Mouse (Mus musculus) embryonic facial prominence, embryonic 10.5 days (tissue): ENCODE measurements at regions not wholly inside any gene's neighbourhood (a gene's known extent, or its start where the extent isn't known, plus 50 kb on each side); places are given as distances from the start of the nearest gene placed in this dataset.

Experiments used
- DNase-seq: peaks from one replicate; pipeline ENCODE4 v3.0.0-alpha.2; 2017; ENCODE audit warnings: low spot score
- H3K27ac ChIP-seq: fragments of 300-500 bp; sonication (generic); replicated peaks from 2 replicates; pipeline ENCODE4 v1.5.1; 2016; ENCODE audit warnings: mild to moderate bottlenecking
- H3K27me3 ChIP-seq: fragments of 300-500 bp; sonication (generic); replicated peaks from 2 replicates; pipeline ENCODE4 v1.6.1; 2016; ENCODE audit warnings: low read depth, mild to moderate bottlenecking; ENCODE audit not compliant: poor library complexity, severe bottlenecking
- H3K36me3 ChIP-seq: fragments of 300-500 bp; sonication (generic); replicated peaks from 2 replicates; pipeline ENCODE4 v1.6.1; 2016; ENCODE audit warnings: mild to moderate bottlenecking, moderate library complexity
- H3K4me1 ChIP-seq: fragments of 300-500 bp; sonication (generic); 2 replicates; pipeline ENCODE4 v1.6.1; 2016
- H3K4me3 ChIP-seq: fragments of 300-500 bp; sonication (generic); 2 replicates; pipeline ENCODE4 v1.5.1; 2016; ENCODE audit warnings: mild to moderate bottlenecking, moderate library complexity
- H3K9me3 ChIP-seq: fragments of 300-500 bp; sonication (generic); 2 replicates; pipeline ENCODE4 v1.6.1; 2016; ENCODE audit warnings: mild to moderate bottlenecking
- WGBS: fragments of 180-500 bp; shearing (Covaris S2); methylation state at CpG from one replicate; pipeline ENCODE4 v1.1.7; 2016; 5-methylcytosine and 5-hydroxymethylcytosine counted together

- H3K4me3 ChIP-seq = no peak overlapping the region
- DNase-seq = no peak
- 0 out of 2 replicates have a peak overlapping the region, but pooled peaks have one; percentile 10 for H3K27ac ChIP-seq
- 51% methylated on average over 11 of the region's 11 CpGs for WGBS
- no peaks in the 10 kb centered on the region for H3K36me3 ChIP-seq
- H3K27me3 ChIP-seq = peaks cover 19% of the 10 kb centered on the region
- no peaks in the 10 kb centered on the region for H3K9me3 ChIP-seq
- peaks cover 59% of the 10 kb centered on the region for H3K4me1 ChIP-seq
These were observed 252.7 kb upstream of the Dio3 start for GRCm38 (mm10) chr12:110026033-110026750.

GRCm38 (mm10) chr12:110027345-110027744, 251.5 kb upstream of the Dio3 start:
- no peak for DNase-seq
- Histone ChIP-seq H3K27ac (no peak overlapping the region), H3K4me3 (no peak overlapping the region), H3K36me3 (no peaks in the 10 kb centered on the region), H3K9me3 (no peaks in the 10 kb centered on the region), H3K27me3 (peaks cover 19% of the 10 kb centered on the region), H3K4me1 (peaks cover 51% of the 10 kb centered on the region)
- WGBS = 84% methylated on average over 6 of the region's 6 CpGs

GRCm38 (mm10) chr12:110027976-110028375, 250.9 kb upstream of the Dio3 start:
- H3K4me3 ChIP-seq = no peak overlapping the region
- 74% methylated on average over 12 of the region's 12 CpGs for WGBS
- H3K27ac ChIP-seq = no peak overlapping the region
- no peaks in the 10 kb centered on the region for H3K36me3 ChIP-seq
- no peak for DNase-seq
- H3K4me1 ChIP-seq = peaks cover 45% of the 10 kb centered on the region
- peaks cover 19% of the 10 kb centered on the region for H3K27me3 ChIP-seq
- no peaks in the 10 kb centered on the region for H3K9me3 ChIP-seq

- Histone ChIP-seq H3K36me3 (no peaks in the 10 kb centered on the region), H3K4me1 (peaks cover 39% of the 10 kb centered on the region), H3K27me3 (peaks cover 19% of the 10 kb centered on the region), H3K9me3 (no peaks in the 10 kb centered on the region), H3K27ac (no peak overlapping the region), H3K4me3 (no peak overlapping the region)
- DNase-seq = no peak
- WGBS = 31% methylated on average over 9 of the region's 9 CpGs
These were observed 250.2 kb upstream of the Dio3 start for GRCm38 (mm10) chr12:110028646-110029045.

DNA sequence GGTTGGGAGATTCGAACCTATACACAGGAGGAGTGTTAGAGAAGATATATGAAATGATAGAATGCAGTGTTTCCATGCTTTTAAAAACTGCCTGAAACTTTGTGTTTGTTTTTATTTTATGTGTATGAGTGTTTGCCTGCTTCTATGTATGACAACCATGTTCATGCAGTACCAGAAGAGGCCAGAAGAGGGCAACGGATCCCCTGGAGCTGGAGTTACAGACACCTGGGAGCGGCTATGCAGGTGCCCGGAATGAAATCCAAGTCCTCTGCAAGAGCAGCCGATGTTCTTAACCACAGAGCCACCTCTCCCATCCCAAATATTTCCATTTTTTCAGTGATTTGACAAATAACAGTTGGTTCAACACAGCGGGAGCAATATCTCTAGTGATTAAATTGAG, 247.5 kb upstream of the Dio3 start:
- Histone ChIP-seq H3K27me3 (peaks cover 19% of the 10 kb centered on the region), H3K4me1 (peaks cover 24% of the 10 kb centered on the region), H3K27ac (no peak overlapping the region), H3K4me3 (no peak overlapping the region), H3K36me3 (no peaks in the 10 kb centered on the region), H3K9me3 (no peaks in the 10 kb centered on the region)
- DNase-seq = peak; percentile 56
- 49% methylated on average over 6 of the region's 6 CpGs for WGBS

- Histone ChIP-seq H3K4me1 (no peaks in the 10 kb centered on the region; the same call in 1 of the 2 replicates), H3K27me3 (peaks cover 3% of the 10 kb centered on the region), H3K4me3 (no peak overlapping the region), H3K36me3 (no peaks in the 10 kb centered on the region), H3K9me3 (no peaks in the 10 kb centered on the region), H3K27ac (no peak overlapping the region)
- DNase-seq = no peak
- 86% methylated on average over 8 of the region's 8 CpGs for WGBS
These were observed 243.7 kb upstream of the Dio3 start for GRCm38 (mm10) chr12:110035171-110035570.

DNA sequence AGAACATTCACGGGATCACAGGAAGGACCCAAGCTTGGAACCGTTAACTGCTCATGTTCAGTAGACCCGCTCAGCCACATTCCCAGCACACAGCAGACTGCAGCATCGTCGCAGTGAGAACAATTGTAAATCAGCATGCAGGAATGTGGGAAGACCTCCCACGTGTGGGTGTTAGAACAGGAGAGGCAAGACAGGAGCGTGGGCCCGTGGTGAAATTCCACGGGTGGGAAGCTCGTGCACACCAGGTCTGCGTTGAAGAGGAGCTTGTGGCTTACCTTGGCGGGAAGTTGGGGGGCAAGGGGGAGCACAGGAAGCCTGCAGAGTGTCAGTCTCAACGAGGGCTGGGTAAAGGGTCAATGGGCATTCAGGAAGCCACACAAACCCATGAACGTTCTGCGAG, 238.2 kb upstream of the Dio3 start:
- DNase-seq = no peak
- peaks cover 1% of the 10 kb centered on the region; the same call in 1 of the 2 replicates for H3K4me1 ChIP-seq
- H3K9me3 ChIP-seq = no peaks in the 10 kb centered on the region
- H3K27me3 ChIP-seq = peaks cover 3% of the 10 kb centered on the region
- 72% methylated on average over 15 of the region's 15 CpGs for WGBS
- no peaks in the 10 kb centered on the region for H3K36me3 ChIP-seq
- H3K27ac ChIP-seq = no peak overlapping the region; the same call in 1 of the 2 replicates
- no peak overlapping the region for H3K4me3 ChIP-seq

DNA sequence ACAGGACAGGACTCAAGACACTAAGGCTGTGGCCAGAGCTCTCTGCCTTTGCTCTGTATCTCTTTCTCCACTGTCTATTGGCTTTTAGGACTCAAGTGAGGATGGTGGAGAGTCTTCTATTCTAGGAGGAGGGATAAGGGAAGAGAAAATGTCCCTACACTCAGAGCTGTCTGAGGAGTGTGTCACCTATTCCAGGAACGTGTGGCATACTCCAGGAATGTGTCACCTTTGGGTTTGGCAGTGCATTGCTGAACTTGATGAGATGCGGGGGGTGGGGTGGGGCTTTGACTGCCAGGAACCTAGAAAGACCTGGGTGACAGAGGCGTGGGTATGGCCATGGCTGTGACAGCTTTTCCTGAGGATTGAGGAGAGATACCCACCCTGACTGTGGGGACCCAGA, 237.1 kb upstream of the Dio3 start:
- Histone ChIP-seq H3K27me3 (peaks cover 3% of the 10 kb centered on the region; the same call in 1 of the 2 replicates), H3K4me1 (peaks cover 12% of the 10 kb centered on the region), H3K4me3 (no peak overlapping the region), H3K9me3 (no peaks in the 10 kb centered on the region), H3K36me3 (no peaks in the 10 kb centered on the region), H3K27ac (no peak overlapping the region)
- 74% methylated on average over 3 of the region's 3 CpGs for WGBS
- DNase-seq = no peak

- 75% methylated on average over 5 of the region's 5 CpGs for WGBS
- H3K36me3 ChIP-seq = no peaks in the 10 kb centered on the region
- no peak overlapping the region for H3K27ac ChIP-seq
- no peak overlapping the region for H3K4me3 ChIP-seq
- H3K27me3 ChIP-seq = peaks cover 3% of the 10 kb centered on the region; the same call in 1 of the 2 replicates
- peaks cover 12% of the 10 kb centered on the region for H3K4me1 ChIP-seq
- no peaks in the 10 kb centered on the region for H3K9me3 ChIP-seq
- no peak for DNase-seq
These were observed 234.6 kb upstream of the Dio3 start for GRCm38 (mm10) chr12:110044266-110044665.

- Histone ChIP-seq H3K9me3 (no peaks in the 10 kb centered on the region), H3K36me3 (no peaks in the 10 kb centered on the region), H3K27me3 (peaks cover 3% of the 10 kb centered on the region; the same call in 1 of the 2 replicates), H3K4me1 (peaks cover 12% of the 10 kb centered on the region), H3K4me3 (no peak overlapping the region), H3K27ac (no peak overlapping the region)
- DNase-seq = no peak
- WGBS = 86% methylated on average over 5 of the region's 5 CpGs
These were observed 234.1 kb upstream of the Dio3 start for GRCm38 (mm10) chr12:110044721-110045120.

DNA sequence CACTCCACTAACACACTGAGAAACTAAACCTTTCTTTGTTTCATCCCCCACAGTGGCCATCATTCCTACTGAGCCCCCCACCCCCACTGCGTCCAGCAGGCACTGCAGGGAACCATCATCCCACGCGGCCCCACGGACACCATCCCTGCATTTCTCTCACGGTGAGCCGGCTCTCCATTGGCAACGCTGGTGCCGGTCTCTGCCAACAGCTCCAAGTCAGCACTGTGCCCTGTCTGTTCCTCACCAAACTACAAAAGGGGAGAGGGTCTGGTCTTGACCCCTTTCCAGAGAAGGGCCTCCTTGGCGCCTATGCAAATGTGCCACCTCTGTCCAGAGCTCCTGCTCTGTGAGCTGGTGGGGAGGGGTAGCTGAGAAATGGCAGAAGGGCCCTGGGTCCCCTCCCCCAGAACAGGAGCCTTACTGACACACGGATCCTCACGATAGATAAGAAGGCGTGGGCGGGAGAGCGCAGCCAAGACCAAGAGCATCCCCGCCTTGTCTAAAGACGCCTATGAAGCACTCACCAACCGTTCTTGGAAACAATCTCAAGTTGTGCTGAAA, 233.0 kb upstream of the Dio3 start:
- WGBS = 73% methylated on average over 17 of the region's 17 CpGs
- no peaks in the 10 kb centered on the region for H3K9me3 ChIP-seq
- peaks cover 12% of the 10 kb centered on the region for H3K4me1 ChIP-seq
- H3K36me3 ChIP-seq = no peaks in the 10 kb centered on the region
- H3K27me3 ChIP-seq = peaks cover 3% of the 10 kb centered on the region; the same call in 1 of the 2 replicates
- H3K27ac ChIP-seq = no peak overlapping the region
- no peak overlapping the region for H3K4me3 ChIP-seq
- no peak for DNase-seq

- 57% methylated on average over 9 of the region's 9 CpGs for WGBS
- no peak overlapping the region for H3K4me3 ChIP-seq
- no peaks in the 10 kb centered on the region for H3K9me3 ChIP-seq
- DNase-seq = no peak
- no peak overlapping the region for H3K27ac ChIP-seq
- peaks cover 3% of the 10 kb centered on the region; the same call in 1 of the 2 replicates for H3K27me3 ChIP-seq
- H3K4me1 ChIP-seq = peaks cover 12% of the 10 kb centered on the region
- H3K36me3 ChIP-seq = no peaks in the 10 kb centered on the region
These were observed 232.3 kb upstream of the Dio3 start for GRCm38 (mm10) chr12:110046613-110047012.
